In genomic region chr3:104160603-104161002, GRCm38 (mm10) we compare ENCODE assay signal across 16 mouse cellular contexts.
"Had no signal": no experiment of that assay in that cellular context is flagged by ENCODE, and none has a peak within 500 bp of the region (broad histone marks: within the 10 kb centered on the region; RNA-seq: fewer than 3 reads in every experiment).

No protein-coding gene starts in this region.

- ATAC-seq: liver, embryonic 12.5 days; midbrain, embryonic 15.5 days had no signal

- H3K9ac ChIP-seq: limb, embryonic 15.5 days; liver, embryonic 12.5 days; lung, embryonic 14.5 days; midbrain, embryonic 15.5 days; neural tube, embryonic 12.5 days had no signal

- H3K4me3 ChIP-seq: layer of hippocampus, adult 2 months; limb, embryonic 15.5 days; liver, embryonic 12.5 days; megakaryocyte, embryonic 14.5 days; midbrain, embryonic 15.5 days; neural tube, embryonic 12.5 days had no signal

- H3K27ac ChIP-seq: layer of hippocampus, adult 2 months; limb, embryonic 15.5 days; liver, embryonic 12.5 days; midbrain, embryonic 15.5 days; neural tube, embryonic 12.5 days had no signal

- H3K9me3 ChIP-seq: limb, embryonic 15.5 days; liver, embryonic 12.5 days; megakaryocyte, embryonic 14.5 days; midbrain, embryonic 15.5 days; neural tube, embryonic 12.5 days had no signal

- H3K27me3 ChIP-seq: limb, embryonic 15.5 days; liver, embryonic 12.5 days; megakaryocyte, embryonic 14.5 days; midbrain, embryonic 15.5 days; neural tube, embryonic 12.5 days had no signal

- H3K4me1 ChIP-seq: limb, embryonic 15.5 days; liver, embryonic 12.5 days; megakaryocyte, embryonic 14.5 days; midbrain, embryonic 15.5 days; neural tube, embryonic 12.5 days had no signal

- H3K4me2 ChIP-seq: limb, embryonic 15.5 days; liver, embryonic 12.5 days; lung, embryonic 14.5 days; midbrain, embryonic 11.5 days; midbrain, embryonic 15.5 days; neural tube, embryonic 12.5 days had no signal

- H3K36me3 ChIP-seq: limb, embryonic 15.5 days; liver, embryonic 12.5 days; midbrain, embryonic 15.5 days; neural tube, embryonic 12.5 days had no signal

- DNase-seq: kidney, adult 18-20 months; kidney, postnatal 10 days; kidney, postnatal 4 days; lung, postnatal 10 days; lung, postnatal 4 days; retina, postnatal 1 day; right cerebral cortex, postnatal 4 days; thymus, postnatal 4 days had no signal
